Mouse (Mus musculus): ENCODE data around the gene Col23a1. TPM values are rescaled to one million over a fixed set of nuclear protein-coding genes. Genes with fewer than 3 reads are reported as not detected.

Col23a1 gene
- polyA plus RNA-seq, 1 experiment from 2014 or later: 24.3 TPM

DNA sequence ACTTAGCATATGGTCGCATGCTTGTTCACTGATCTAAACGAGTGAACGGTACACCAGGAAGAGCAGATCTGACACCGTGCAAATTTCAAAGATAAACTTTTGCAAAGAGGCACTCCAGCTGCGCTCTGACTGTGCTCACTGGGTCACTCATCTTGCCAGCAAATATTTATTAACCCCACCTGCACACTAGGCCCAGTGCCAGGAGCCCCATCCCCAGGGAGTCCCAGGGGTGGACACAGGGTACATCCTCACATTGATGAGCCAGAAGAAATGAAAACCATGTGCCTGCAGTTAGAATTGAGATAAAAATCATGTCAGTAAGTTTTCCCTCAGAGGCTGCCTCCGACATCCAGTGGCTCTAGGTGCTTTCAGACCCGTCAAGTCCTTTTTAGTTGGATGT, 162.2 kb downstream of the Col23a1 start:
- DNase-seq (ENCODE audit: low spot score): no peak
- Histone ChIP-seq H3K36me3 (replicated peaks) (no peaks in the 10 kb centered on the region), H3K4me1 (peaks cover 49% of the 10 kb centered on the region), H3K4me3 (no peak overlapping the region), H3K27ac (replicated peaks) (no peak overlapping the region), H3K9me3 (no peaks in the 10 kb centered on the region), H3K27me3 (replicated peaks; ENCODE audit: low read depth, poor library complexity, severe bottlenecking) (no peaks in the 10 kb centered on the region)
- WGBS: 58% methylated on average over 7 of the region's 7 CpGs

DNA sequence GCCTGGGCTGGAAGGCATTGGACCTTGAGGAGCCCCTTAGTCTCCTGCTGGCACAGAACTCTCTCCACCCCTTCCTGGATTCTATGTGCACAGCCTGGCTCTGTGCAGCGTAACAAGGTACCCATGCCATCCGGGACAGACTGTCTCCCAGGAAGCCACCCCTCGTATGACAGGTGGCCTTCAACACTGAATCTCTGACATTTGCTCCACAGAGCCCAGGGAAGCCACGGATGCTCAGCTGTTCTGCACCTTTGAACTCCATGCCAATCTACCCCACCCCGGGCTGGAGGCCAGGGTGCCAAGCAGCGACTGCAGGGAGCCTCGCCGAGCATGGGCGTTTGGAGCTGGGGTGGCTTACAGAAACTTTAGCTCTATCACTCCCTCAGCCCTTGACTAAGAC, 164.0 kb downstream of the Col23a1 start:
- no peak overlapping the region; the same call in 1 of the 2 replicates for H3K27ac ChIP-seq (replicated peaks)
- WGBS: 92% methylated on average over 9 of the region's 9 CpGs
- H3K27me3 ChIP-seq (replicated peaks; ENCODE audit: low read depth, poor library complexity, severe bottlenecking): no peaks in the 10 kb centered on the region

GRCm38 (mm10) chr11:51455501-51455900, 165.8 kb downstream of the Col23a1 start:
- H3K27me3 ChIP-seq (replicated peaks; ENCODE audit: low read depth, poor library complexity, severe bottlenecking): no peaks in the 10 kb centered on the region
- H3K36me3 ChIP-seq (replicated peaks): no peaks in the 10 kb centered on the region
- H3K9me3 ChIP-seq: no peaks in the 10 kb centered on the region
- no peak overlapping the region for H3K27ac ChIP-seq (replicated peaks)
- peaks cover 47% of the 10 kb centered on the region for H3K4me1 ChIP-seq
- H3K4me3 ChIP-seq: no peak overlapping the region
- no peak for DNase-seq (ENCODE audit: low spot score)

More for the DNA sequence above, 164.0 kb downstream of the Col23a1 start:
- Histone ChIP-seq H3K4me3 (no peak overlapping the region), H3K36me3 (replicated peaks) (no peaks in the 10 kb centered on the region), H3K9me3 (no peaks in the 10 kb centered on the region), H3K4me1 (peaks cover 50% of the 10 kb centered on the region)
- no peak for DNase-seq (ENCODE audit: low spot score)

GRCm38 (mm10) chr11:51457624-51458023, 167.9 kb downstream of the Col23a1 start:
- H3K27ac ChIP-seq (replicated peaks): no peak overlapping the region
- 75% methylated on average over 5 of the region's 5 CpGs for WGBS

GRCm38 (mm10) chr11:51458649-51459048, 168.9 kb downstream of the Col23a1 start:
- H3K4me1 ChIP-seq: peaks cover 37% of the 10 kb centered on the region
- H3K27ac ChIP-seq (replicated peaks): no peak overlapping the region; the same call in 1 of the 2 replicates
- no peaks in the 10 kb centered on the region for H3K27me3 ChIP-seq (replicated peaks; ENCODE audit: low read depth, poor library complexity, severe bottlenecking)
- no peaks in the 10 kb centered on the region for H3K9me3 ChIP-seq
- DNase-seq (ENCODE audit: low spot score): no peak
- no peak overlapping the region for H3K4me3 ChIP-seq
- WGBS: 63% methylated on average over 4 of the region's 4 CpGs
- no peaks in the 10 kb centered on the region for H3K36me3 ChIP-seq (replicated peaks)

More at GRCm38 (mm10) chr11:51457624-51458023, 167.9 kb downstream of the Col23a1 start:
- H3K4me1 ChIP-seq: peaks cover 32% of the 10 kb centered on the region
- no peak for DNase-seq (ENCODE audit: low spot score)
- no peaks in the 10 kb centered on the region for H3K27me3 ChIP-seq (replicated peaks; ENCODE audit: low read depth, poor library complexity, severe bottlenecking)
- H3K4me3 ChIP-seq: no peak overlapping the region
- no peaks in the 10 kb centered on the region for H3K9me3 ChIP-seq
- no peaks in the 10 kb centered on the region for H3K36me3 ChIP-seq (replicated peaks)

GRCm38 (mm10) chr11:51459569-51460043, 169.9 kb downstream of the Col23a1 start:
- H3K27me3 ChIP-seq (replicated peaks; ENCODE audit: low read depth, poor library complexity, severe bottlenecking): no peaks in the 10 kb centered on the region
- peak; percentile 49 for DNase-seq (ENCODE audit: low spot score)
- no peak overlapping the region for H3K4me3 ChIP-seq
- H3K27ac ChIP-seq (replicated peaks): peak overlapping the region; percentile 40; the same call in 1 of the 2 replicates
- no peaks in the 10 kb centered on the region for H3K9me3 ChIP-seq
- WGBS: 46% methylated on average over 8 of the region's 8 CpGs
- peaks cover 37% of the 10 kb centered on the region for H3K4me1 ChIP-seq
- no peaks in the 10 kb centered on the region for H3K36me3 ChIP-seq (replicated peaks)

DNA sequence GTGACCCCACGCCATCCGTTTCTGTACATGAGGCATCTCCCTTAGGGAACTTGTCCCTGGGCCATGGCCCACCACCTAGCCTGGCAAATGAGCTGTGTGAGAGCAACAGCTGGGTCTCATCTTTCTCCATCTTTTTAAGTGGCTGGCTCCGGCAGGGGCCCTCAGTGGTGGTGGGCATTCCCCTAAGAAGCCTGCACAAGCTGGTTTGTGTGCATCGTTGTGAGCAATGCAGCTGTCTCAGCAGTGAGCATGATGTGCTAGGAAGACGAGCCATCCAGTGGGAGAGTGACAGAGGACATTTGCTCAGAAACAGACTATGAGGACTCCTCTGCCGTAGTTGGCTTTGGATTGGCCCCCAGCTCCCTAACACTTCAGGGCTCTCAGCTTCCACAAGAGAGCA, 179.0 kb downstream of the Col23a1 start:
- Histone ChIP-seq H3K4me3 (peak overlapping the region; percentile 30; the same call in 1 of the 2 replicates), H3K27ac (replicated peaks) (peak overlapping the region; percentile 79), H3K36me3 (replicated peaks) (no peaks in the 10 kb centered on the region), H3K4me1 (peaks cover 85% of the 10 kb centered on the region), H3K27me3 (replicated peaks; ENCODE audit: low read depth, poor library complexity, severe bottlenecking) (no peaks in the 10 kb centered on the region), H3K9me3 (no peaks in the 10 kb centered on the region)
- DNase-seq (ENCODE audit: low spot score): peak; percentile 37
- WGBS: 56% methylated on average over 6 of the region's 6 CpGs

GRCm38 (mm10) chr11:51469341-51469831, 179.7 kb downstream of the Col23a1 start:
- H3K27ac ChIP-seq (replicated peaks): peak overlapping the region; percentile 79
- 38% methylated on average over 13 of the region's 13 CpGs for WGBS
- peaks cover 86% of the 10 kb centered on the region for H3K4me1 ChIP-seq
- H3K9me3 ChIP-seq: no peaks in the 10 kb centered on the region
- no peaks in the 10 kb centered on the region for H3K27me3 ChIP-seq (replicated peaks; ENCODE audit: low read depth, poor library complexity, severe bottlenecking)
- H3K36me3 ChIP-seq (replicated peaks): no peaks in the 10 kb centered on the region
- H3K4me3 ChIP-seq: peak overlapping the region; percentile 30; the same call in 1 of the 2 replicates
- DNase-seq (ENCODE audit: low spot score): peak; percentile 78

DNA sequence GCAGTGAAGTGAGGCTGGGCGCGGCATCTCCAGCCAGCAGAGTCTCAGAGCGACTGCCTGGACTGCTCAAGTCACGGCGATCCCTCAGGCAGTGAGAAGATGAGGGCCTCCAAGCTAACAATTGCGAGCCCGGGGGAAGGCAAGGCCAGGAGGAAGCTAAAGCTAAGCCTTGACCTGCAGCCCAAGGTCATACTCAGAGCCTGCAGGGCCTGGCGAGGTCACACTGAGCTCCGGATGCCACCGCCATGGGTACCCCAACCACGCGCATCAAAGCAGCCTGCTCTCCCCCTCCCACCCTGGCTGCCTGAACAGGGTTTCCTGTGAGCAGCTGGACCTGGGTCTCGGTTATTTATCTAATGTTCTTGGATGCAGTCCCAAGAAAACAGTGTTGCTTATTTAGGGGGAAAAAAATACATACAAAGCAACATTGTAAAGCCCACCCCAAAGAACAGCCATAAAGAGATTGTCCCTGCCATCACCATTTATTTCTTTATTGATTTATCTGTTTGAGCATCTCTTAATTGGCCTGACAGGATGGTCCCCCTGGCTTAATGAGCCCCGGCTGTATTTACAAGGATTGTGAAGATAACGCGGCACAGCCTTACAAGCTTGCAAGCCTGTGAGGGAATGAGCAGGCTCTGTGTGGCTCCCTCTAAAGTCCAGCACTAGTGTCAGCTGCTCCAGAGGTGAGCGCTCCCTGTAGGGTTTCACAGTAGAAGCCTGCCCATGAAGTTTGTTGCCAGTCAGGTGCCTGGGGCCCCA, 180.8 kb downstream of the Col23a1 start:
- peak overlapping the region; percentile 79 for H3K27ac ChIP-seq (replicated peaks)
- 0 out of 2 replicates have a peak overlapping the region, but pooled peaks have one; percentile 4 for H3K4me3 ChIP-seq
- WGBS: 20% methylated on average over 17 of the region's 17 CpGs
- no peaks in the 10 kb centered on the region for H3K36me3 ChIP-seq (replicated peaks)
- H3K9me3 ChIP-seq: no peaks in the 10 kb centered on the region
- H3K4me1 ChIP-seq: peaks cover 82% of the 10 kb centered on the region
- no peaks in the 10 kb centered on the region for H3K27me3 ChIP-seq (replicated peaks; ENCODE audit: low read depth, poor library complexity, severe bottlenecking)
- peak; percentile 47 for DNase-seq (ENCODE audit: low spot score)

- DNase-seq (ENCODE audit: low spot score): no peak
- no peaks in the 10 kb centered on the region for H3K9me3 ChIP-seq
- H3K27me3 ChIP-seq (replicated peaks; ENCODE audit: low read depth, poor library complexity, severe bottlenecking): no peaks in the 10 kb centered on the region
- H3K36me3 ChIP-seq (replicated peaks): no peaks in the 10 kb centered on the region
- H3K27ac ChIP-seq (replicated peaks): peak overlapping the region; percentile 30; the same call in 1 of the 2 replicates
- H3K4me1 ChIP-seq: peaks cover 54% of the 10 kb centered on the region
- no peak overlapping the region for H3K4me3 ChIP-seq
- 85% methylated on average over 2 of the region's 2 CpGs for WGBS
Observed at GRCm38 (mm10) chr11:51473686-51474085, 184.0 kb downstream of the Col23a1 start.

DNA sequence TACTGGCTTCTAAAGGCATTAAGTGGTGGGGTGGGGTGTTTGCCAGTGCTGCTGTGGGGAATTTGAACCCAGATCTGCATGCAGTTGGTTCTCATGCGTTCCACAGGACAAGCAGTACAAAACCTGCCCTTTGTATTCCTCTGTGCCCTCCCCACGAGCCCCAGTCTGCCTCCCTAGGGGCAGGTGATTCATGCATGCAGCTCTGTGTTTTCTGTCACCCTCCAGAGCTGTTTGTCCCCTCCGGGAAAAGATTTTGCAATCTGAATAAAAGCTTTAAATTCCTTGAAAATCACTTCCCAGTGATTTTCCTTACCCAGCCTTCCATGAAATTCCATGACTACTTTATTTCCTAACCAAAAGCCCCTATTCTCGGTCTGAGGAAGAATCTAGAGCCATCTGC, 186.8 kb downstream of the Col23a1 start:
- Histone ChIP-seq H3K27me3 (replicated peaks; ENCODE audit: low read depth, poor library complexity, severe bottlenecking) (no peaks in the 10 kb centered on the region), H3K4me3 (no peak overlapping the region), H3K36me3 (replicated peaks) (no peaks in the 10 kb centered on the region), H3K4me1 (peaks cover 28% of the 10 kb centered on the region), H3K27ac (replicated peaks) (peak overlapping the region; percentile 8), H3K9me3 (peaks cover 6% of the 10 kb centered on the region; the same call in 1 of the 2 replicates)
- no peak for DNase-seq (ENCODE audit: low spot score)
- WGBS: 66% methylated on average over 4 of the region's 4 CpGs

- DNase-seq (ENCODE audit: low spot score): no peak
- Histone ChIP-seq H3K9me3 (peaks cover 6% of the 10 kb centered on the region; the same call in 1 of the 2 replicates), H3K36me3 (replicated peaks) (no peaks in the 10 kb centered on the region), H3K27me3 (replicated peaks; ENCODE audit: low read depth, poor library complexity, severe bottlenecking) (no peaks in the 10 kb centered on the region), H3K4me3 (no peak overlapping the region), H3K4me1 (peaks cover 28% of the 10 kb centered on the region), H3K27ac (replicated peaks) (0 out of 2 replicates have a peak overlapping the region, but pooled peaks have one; percentile 8)
- WGBS: 81% methylated on average over 8 of the region's 8 CpGs
Observed at GRCm38 (mm10) chr11:51477571-51477970, 187.9 kb downstream of the Col23a1 start.

- DNase-seq (ENCODE audit: low spot score): no peak
- Histone ChIP-seq H3K4me3 (no peak overlapping the region), H3K36me3 (replicated peaks) (no peaks in the 10 kb centered on the region), H3K9me3 (peaks cover 6% of the 10 kb centered on the region; the same call in 1 of the 2 replicates), H3K4me1 (peaks cover 47% of the 10 kb centered on the region), H3K27me3 (replicated peaks; ENCODE audit: low read depth, poor library complexity, severe bottlenecking) (no peaks in the 10 kb centered on the region), H3K27ac (replicated peaks) (no peak overlapping the region)
- WGBS: 76% methylated on average over 3 of the region's 3 CpGs
Observed at GRCm38 (mm10) chr11:51482251-51482650, 192.5 kb downstream of the Col23a1 start.

Data from embryonic facial prominence, embryonic 10.5 days (tissue).